Mouse (Mus musculus): Measurements from ENCODE around the gene Elk3.
"Not testable (repeated sequence)": the region's sequence is repeated elsewhere in the genome, so short reads cannot be mapped to it uniquely, and the experiment has no call there.

The Elk3 gene

DNA sequence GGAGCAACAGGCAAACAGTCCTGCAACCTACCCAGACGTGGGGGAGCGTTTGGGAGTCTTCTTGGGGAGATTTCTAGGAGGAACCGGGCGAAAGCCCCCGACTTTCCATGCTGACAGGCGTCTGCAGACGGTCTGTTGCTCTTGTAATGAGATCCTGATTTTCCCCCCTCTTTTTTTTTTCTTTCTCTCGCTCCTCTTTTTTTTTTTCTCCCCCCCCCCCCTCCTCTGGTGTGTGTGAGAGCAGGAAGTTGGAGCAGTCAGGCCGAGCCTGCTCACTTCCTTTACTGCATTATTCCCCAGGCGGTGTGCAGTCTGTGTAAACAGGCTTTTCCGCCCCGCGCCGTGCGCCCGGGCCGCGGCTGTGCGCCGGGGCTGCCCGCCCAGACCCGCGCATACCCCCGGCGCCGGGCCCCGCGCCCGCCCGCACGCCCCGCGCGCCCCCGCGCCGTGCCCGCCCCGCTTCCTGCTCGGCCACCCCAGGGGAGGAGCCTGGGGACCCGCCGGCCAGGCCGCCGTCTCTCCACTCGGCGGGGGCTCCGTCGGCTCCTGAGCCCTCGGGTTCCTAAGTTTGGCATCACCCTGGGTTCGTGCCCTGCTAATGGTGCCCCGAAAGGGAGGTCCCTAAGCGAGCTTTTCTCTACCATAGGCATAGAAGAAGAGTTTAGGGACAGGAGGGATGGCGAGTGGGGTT, at the start of gene Elk3:
Elk3 (minus strand) TSS at position 415 of the 691 bp plus-strand sequence.
- DNase-seq (ENCODE audit: inconsistent ontology term) = peak; percentile 72

DNA sequence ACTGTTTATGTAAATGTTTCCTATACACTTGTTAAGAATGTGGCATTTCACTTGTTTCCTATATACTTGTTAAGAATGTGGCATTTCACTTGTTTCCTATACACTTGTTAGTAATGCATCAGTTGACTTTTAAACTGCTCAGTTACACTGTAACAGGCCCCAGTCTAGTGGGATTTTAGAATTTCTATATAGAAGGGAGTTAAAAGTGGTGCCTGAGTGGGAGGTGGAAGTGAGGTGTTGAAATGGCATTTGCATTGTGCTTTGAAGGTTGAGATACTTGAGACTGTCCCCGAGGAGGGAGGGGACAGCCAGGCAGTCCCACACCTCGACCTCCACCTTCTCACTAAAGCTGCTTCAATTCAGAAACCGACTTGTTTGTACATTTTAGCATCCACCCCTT, 49.7 kb upstream of the Elk3 start:
- no peak for DNase-seq (ENCODE audit: inconsistent ontology term)

DNA sequence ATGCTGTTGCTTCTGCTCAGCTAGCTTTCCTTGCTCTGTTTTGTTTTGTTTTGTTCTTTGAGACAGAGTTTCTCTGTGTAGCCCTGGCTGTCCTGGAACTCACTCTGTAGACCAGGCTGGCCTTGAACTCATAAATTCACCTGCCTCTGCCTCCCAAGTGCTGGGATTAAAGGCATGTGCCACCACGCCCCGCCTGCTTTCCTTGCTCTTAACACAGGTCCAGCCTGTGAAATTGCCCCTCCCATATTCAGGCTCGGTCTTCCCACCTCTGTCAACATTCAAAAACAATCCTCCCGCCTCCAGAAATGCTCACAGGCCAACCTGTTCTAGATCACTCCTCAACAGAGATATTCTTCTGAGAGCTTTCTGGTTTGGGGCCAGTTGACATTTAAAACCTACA, 49.3 kb upstream of the Elk3 start:
- not testable (repeated sequence) for DNase-seq (ENCODE audit: inconsistent ontology term)

DNA sequence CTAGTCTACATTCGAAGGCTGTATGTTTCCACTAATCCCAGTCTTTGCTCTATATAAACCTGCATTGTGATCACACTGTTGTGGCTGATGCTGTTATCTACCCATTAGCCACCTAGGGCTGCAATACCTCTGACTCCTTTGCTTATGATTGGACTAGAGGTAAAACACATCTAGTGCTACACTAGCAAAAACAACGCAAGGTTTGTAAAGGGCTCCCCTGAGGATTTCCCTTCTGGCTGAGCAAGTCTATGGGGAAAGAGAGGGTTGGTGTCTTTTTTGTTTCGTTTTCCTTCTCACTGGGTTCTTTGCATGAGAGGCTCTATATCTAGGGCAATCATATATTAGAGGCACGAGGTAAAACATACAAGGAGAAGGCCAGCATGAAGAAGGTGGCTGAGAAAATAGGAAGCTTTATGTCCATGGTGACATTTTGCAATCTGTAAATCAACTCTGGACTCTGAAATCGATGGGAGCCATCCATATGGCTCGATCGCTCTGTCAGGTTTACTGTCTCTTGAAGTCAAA, 48.5 kb upstream of the Elk3 start:
- no peak for DNase-seq (ENCODE audit: inconsistent ontology term)

DNA sequence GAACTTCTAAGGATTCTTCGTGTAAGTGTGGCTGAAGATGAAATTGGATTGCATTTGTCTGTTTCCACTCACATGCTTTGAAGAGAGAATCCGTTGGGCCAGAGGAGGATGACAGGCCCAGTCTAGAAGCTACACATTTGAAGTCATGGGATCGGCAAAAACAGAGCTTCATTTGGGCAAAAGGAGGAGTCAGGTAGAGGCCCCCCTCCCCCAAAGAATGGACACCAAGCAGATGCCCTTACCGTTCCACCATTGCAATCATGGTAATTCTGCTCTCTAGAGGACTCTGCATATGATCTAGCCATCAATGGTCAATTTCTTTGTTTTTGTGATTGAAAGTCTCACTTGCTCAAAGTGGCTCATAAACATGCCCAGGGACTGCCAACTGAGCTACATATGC, 47.9 kb upstream of the Elk3 start:
- no peak for DNase-seq (ENCODE audit: inconsistent ontology term)

DNA sequence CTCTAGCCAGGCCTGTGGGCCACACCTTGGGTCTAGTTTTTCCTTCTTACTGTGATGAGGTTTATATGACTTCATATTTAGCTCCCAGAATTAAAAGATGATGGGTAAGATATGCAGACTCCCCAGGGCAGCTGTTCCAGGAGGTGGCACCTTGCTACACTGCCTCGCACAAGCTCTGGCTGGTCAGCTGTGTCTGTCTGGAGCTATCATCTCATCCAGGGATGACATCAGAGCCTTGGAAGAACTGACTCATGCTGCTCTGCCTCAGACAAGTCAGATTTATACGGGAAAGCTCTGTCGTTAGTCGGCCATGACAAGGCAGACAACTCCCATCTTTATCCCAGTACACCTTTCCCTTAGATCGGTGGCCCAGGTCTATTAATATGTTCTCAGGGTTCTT, 46.2 kb upstream of the Elk3 start:
- no peak for DNase-seq (ENCODE audit: inconsistent ontology term)

DNA sequence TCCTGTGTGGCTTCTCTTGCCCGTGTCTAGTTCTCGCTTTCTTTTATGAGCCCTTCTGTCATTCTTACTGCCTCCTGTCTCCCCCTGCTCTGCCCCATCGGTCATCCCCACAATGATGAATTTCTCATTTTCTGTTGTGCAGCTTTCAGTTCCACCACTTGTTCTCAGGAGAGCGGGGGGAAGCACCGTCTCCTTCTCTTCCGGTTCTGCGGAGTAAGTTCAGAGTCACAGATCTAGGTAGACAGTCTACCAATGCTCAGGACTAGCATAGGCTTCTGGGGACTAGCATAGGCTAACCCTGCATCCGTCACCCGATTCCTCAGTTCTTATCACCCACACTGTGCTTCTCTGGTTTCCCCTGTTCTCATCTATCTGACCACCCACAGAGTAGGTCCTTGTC, 45.2 kb upstream of the Elk3 start:
- no peak for DNase-seq (ENCODE audit: inconsistent ontology term)

DNA sequence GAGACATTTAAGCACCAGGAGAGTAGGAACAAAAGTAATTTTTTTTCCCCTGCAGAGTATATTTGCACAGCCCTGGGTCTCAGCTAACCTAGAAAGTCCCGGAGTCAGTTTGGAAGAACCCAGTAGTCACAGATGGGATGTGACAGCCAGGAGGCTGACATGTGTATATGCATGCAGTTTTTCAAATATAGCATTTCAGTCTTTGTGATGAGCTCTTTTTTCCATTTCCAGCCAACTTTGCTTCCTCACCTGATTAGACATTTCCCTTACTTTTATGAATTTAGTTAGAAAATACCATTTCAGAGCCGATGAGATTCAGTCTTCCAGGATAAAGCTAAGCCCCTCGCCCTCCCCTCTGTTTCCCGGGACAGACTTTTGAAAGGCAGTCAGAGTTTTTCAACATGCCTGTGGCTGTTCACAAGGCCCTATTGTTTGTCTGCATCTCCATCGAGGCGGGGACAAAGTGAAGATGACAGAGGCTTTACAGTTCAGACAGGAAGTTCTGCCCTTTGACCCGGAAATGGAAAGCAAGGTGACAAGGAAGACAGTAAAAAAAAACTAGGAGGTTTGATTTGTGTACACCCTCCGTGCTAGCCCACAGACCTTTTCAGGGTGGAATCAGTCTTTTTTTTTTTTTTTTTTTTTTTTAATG, 44.5 kb upstream of the Elk3 start:
- DNase-seq (ENCODE audit: inconsistent ontology term) = peak; percentile 62

DNA sequence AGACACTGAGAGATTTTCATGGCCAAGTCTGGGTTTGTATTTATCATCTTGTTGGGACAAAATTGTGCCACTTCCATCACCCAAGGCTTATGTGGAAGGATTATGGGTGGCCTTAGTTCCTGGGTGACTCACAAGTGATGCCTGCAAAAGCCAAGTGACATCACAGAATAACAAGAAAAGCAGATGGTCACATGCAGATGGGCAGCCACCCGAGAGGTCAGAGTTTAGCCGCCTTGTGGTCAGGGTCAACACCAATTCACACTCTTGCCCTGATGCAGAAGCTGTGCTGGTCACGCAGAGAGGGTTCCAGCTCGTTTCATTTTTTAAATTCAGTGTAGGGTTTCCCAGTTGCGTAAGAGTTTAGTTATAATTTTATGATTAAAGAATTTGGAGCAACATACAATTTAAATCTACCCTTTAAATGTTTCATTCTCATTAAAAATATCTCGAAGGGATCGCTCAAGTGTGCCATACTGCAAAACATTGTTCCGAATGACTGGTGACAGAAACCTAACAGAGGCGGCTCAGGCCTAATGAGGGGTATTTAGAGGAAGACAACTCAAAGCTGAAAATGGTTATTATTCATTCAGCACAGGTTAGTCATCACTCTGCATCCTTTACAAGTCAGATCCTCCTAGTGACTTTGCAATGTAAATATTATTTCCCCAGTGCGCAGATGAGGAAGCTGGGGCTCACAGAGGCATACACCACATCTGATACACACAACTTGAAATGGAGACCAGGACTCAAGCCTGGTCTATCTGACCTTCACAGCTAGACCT, 42.8 kb upstream of the Elk3 start:
- DNase-seq (ENCODE audit: inconsistent ontology term) = no peak

DNA sequence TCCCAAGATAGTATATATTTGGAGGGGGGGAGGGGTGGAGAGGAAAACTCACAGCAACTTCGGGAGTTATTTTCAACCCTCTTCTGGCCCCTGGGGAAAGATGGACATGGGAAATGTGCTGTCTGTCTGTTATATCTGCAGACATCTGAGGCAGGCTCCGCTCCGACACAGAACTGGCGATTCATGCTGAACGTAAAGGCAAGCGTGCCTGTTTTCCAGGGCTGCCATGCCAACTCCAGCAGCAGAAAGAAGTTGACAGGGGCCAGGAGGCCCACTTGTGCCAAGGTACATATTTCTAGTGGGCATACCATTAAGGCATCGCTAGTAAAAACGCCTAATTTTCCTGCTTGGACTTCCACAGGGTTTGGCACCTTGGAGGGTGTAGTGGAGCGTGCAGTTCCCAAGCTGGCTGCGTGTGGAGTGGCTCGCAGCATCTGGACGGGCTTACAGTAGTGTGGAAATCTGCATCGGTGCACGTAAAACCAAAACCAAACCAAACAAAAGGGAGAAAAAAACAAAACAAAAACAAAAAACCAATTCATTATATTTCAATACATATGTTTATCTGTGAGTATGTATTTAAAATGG, 37.1 kb upstream of the Elk3 start:
- no peak for DNase-seq (ENCODE audit: inconsistent ontology term)

DNA sequence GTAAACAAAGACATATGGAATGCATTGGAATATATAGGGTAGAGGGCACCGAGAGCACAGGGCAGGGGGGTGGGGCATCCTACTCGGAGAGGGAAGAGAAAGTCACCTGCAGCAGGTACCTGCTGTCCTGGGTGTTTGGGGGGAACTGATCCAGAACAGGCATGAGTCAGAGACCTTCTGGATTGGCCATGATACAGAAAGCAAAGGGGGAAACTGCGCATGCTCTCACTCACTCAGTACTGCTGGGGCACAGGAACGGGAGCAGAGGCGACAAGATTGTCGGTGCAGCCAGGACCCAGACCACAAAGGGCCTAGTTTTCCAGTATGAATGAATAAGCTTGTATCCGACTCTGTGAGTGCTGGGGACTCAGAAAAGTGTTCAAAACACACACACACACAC, 36.5 kb upstream of the Elk3 start:
- DNase-seq (ENCODE audit: inconsistent ontology term) = peak; percentile 83

DNA sequence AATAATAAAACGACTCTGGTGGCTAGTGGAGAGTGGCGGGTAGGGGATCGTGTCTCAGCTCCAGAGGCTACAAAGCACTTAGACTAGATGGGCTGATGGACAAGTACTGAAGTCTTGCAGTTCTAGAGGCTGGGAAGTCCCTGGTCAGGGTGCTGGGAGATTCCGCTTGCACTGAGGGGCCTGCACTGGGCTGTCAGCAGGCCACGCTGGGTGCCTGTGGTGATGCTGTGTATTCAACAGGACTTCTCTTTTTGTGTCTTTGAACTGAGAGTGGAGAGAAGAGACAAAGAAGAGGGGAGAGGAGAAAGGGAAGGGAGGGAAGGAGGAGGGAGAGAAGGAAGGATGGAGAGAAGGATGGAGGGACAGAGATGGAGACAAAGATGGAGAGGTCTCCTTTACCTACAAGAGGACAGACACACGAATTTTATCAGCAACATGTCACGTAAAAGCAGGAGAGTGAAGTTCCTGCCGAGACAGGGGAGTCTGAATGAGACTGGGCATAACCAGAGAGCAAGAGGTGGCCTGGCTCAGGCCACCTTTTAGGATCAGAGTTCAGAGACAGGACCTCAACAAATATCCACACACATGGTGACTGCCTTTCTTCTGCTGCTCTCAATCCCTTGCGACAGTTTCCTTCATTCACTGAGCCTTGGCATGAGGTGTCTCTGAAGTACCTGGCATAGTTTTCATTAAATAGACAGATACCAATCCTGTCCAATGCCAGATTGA, 35.4 kb upstream of the Elk3 start:
- DNase-seq (ENCODE audit: inconsistent ontology term) = no peak

DNA sequence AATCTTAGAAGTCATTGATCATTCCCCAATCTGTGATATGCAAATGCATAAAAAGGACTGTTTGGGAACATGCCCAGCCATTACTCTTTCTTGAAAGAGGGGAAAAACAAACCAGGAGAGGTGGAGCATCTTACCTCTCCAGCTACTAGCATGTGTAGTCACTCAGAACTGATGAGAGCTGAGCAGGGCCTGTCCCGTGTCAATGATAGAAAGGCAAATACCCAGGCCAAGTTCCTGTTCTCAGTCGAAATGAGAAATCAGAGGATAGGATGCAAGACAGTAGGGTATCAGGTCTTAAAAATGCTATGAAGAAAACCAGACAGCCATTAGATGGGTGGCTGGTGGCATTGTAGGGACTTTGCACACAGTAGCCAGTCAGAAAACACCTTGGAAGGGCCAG, 34.6 kb upstream of the Elk3 start:
- DNase-seq (ENCODE audit: inconsistent ontology term) = no peak

DNA sequence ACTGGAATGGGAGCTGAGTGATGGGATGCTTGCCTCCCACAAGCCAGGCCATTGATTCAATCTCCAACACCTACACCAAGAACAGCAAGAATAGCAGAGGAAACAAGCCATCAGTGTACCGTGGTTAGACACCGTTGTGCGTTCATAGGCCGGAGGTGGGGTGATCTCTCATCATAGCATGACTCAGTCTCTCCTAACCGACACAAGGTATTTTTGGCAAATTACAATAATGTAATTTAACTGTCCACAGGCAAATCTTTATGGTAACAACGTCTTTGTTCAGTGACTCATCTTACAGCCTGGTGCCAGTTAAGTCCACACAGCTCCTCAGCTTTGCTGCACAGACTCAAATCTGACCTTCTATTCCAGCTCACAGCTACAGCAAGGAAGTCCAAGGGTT, 32.5 kb upstream of the Elk3 start:
- DNase-seq (ENCODE audit: inconsistent ontology term) = no peak

DNA sequence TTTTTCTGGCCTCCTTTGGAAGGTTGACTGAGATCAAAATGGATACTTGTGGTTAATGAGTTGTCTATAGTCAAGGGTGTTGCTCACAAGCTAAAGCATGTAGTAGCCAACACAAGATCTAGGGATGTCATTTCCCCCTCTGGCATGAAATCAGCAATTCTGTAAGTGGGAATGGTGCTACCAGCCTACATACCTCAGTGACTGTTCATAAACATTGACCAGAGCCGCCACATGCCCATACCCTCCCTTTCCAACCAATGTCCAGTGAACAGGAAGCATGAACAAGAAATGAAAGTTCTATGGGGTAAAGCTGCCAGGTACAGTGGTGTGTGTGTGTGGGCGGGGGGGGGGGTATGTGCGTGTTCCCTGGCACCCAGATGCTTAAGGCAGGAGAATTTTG, 32.1 kb upstream of the Elk3 start:
- DNase-seq (ENCODE audit: inconsistent ontology term) = no peak

DNA sequence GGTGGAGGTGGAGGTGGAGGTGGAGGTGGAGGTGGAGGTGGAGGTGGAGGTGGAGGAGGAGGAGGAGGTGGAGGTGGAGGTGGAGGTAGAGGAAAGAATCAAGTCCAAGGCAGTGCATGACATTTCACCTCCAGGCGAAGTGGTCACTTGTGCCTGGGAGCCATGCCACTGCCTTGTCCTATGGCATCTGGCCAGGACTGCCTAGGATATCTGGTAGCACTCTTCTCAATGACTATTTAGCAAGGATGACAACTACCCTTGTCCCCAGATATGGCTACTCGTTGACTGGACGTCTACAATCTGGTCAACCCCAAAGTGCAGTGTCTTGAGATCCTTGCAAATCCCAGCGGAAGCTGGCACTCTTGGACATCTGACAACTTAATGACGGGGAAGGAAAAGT, 27.6 kb upstream of the Elk3 start:
- no peak for DNase-seq (ENCODE audit: inconsistent ontology term)

DNA sequence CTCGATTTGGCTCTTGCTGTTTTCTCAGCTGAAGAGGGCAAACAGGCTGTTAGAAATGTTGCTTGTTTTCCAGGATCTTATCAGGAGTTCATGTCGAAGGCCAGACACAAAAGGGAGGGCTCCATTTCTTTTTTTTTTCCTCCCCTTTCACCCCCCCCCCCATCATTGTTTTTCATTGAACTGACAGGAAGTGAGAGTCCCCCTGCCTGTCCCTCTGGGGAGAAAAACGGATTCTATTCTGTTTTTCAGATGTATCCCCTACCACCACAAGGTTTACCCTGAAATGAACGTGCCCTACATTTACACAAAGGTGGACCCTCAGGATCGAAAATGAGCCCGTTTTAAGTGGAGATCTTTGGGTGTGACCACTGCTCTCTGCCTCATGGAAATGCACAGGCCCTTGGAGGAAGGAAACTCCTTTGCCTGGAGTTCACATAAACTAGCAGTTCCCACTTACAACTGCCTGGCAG, 25.6 kb upstream of the Elk3 start:
- DNase-seq (ENCODE audit: inconsistent ontology term) = no peak

DNA sequence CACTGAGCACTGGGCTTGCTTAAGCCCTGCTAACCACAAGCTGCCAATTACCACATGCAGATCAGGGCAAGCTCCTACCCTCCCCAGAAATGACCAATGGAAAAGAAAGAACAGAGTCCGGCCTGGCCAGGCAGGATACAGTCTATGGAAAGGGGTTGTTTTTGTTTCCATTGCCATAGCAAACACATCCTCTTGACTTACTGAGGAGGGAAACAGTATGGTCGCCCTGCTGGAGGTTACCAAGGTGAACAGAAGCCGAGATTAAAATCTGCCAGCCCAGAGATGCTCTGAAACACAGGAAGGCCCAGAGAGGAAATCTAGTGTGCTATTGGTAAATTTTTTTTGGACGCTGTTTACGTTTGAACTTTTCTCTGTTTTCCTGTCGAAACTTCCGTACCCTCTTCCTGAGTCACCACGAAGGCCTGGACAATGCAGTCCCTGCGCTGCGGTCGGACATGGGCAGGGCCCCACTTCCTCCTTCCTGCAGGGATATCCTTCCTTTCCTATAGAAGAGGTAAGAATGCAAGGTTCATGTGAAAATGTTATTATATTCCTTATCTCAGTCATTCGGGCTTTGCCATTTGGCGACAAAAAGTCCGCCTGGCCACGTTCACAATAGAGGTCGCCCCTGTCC, 25.0 kb upstream of the Elk3 start:
- DNase-seq (ENCODE audit: inconsistent ontology term) = no peak

DNA sequence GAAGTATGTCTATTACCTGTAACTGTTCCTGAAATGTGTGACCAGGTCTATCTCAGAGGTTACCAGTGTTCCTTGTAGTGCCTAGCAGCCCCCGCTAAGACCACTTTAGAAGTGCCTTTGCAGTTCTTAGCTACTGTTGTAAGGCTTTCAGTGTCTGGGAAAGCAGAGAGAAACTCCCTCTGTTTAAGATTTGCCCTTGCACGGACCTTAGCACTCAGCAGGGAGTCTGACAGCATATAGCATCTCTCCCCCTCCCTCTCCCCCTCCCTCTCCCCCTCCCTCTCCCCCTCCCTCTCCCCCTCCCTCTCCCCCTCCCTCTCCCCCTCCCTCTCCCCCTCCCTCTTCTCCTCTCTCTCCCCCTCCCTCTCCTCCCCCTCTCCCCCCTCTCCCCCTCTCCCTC, 24.1 kb upstream of the Elk3 start:
- DNase-seq (ENCODE audit: inconsistent ontology term) = no peak

DNA sequence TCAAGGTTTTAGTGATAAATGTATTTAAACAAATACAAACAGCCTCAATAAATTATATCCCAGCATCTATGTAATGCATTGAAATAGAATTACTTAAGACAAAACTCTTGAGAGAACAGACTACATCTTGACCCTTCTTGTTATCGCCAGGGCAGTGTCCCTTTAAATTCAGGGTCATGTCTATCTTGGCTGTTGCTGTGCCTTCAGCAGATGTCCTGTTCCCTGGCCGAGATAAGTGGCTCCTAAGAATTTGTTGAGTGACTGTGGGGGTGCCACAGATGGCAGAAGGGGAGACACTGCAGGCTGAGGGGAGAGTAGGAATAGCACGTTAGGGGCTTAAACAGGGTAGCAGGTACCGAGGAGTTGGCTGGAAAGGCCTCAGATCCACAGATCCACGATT, 22.3 kb upstream of the Elk3 start:
- no peak for DNase-seq (ENCODE audit: inconsistent ontology term)

DNA sequence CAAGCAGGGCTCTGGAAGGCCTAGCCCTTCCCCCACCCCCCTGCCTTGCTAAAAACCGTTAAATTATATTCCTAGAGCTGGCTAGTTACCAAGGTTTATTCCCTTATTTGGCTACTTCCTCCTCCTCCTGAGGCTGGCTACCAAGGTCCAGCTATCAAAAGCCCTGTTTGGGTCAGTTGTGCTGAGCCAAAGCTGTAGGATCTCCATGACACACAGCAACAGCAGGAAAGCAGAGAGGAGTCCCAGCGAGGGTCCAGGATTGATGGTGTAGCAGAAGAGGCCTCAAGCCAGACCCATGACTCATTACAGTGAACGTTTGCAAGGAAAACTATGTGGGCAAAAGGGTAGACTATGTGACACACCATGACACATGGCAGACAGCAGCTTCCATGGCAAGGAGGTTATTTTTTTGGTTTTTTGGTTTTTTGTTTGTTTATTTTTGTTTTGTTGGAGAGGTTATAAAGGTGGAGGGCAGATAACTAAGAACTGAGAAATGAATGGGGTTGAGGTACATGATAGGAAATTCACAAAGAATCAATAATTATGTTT, 21.4 kb upstream of the Elk3 start:
- DNase-seq (ENCODE audit: inconsistent ontology term) = peak; percentile 55

Measured in Muller cell, postnatal 12 days (primary cell).